27 mouse cellular contexts compared by ENCODE assay signal in genomic region chr4:135074646-135075045, GRCm38 (mm10). TPM values are rescaled to one million over a fixed set of nuclear protein-coding genes. Genes with fewer than 3 reads are reported as not detected.
"Had no signal": no experiment of that assay in that cellular context is flagged by ENCODE, and none has a peak within 500 bp of the region (broad histone marks: within the 10 kb centered on the region; RNA-seq: fewer than 3 reads in every experiment).

No protein-coding gene starts in this region.

- H3K4me3 ChIP-seq: heart, embryonic 10.5 days; heart, embryonic 12.5 days; hindbrain, embryonic 10.5 days; hindbrain, embryonic 12.5 days; kidney, embryonic 15.5 days; limb, embryonic 13.5 days had no signal

- H3K27me3 ChIP-seq: hindbrain, embryonic 12.5 days; kidney, embryonic 15.5 days; limb, embryonic 13.5 days had no signal

- H3K4me1 ChIP-seq: hindbrain, embryonic 12.5 days; kidney, embryonic 15.5 days had no signal

- H3K9ac ChIP-seq: forebrain, postnatal 0 days; heart, embryonic 12.5 days; hindbrain, embryonic 12.5 days; hindbrain, embryonic 14.5 days; kidney, embryonic 15.5 days; limb, embryonic 13.5 days had no signal

- DNase-seq: forebrain, postnatal 0 days; gastrocnemius, postnatal 14 days; gastrocnemius, postnatal 36 days; heart, adult 11 months; heart, postnatal 10 days; heart, postnatal 4 days; kidney, adult 11 months; kidney, adult 2 months; kidney, adult 9 months; kidney, postnatal 14 days; kidney, postnatal 36 days; layer of hippocampus, adult 9-11 months; layer of hippocampus, postnatal 36 days; left cerebral cortex, postnatal 4 days had no signal

- H3K27ac ChIP-seq: heart, embryonic 10.5 days; hindbrain, embryonic 10.5 days; hindbrain, embryonic 12.5 days; hindbrain, embryonic 14.5 days; kidney, embryonic 15.5 days; kidney, postnatal 0 days; limb, embryonic 13.5 days had no signal

- H3K36me3 ChIP-seq: heart, embryonic 10.5 days; heart, embryonic 12.5 days; hindbrain, embryonic 10.5 days; hindbrain, embryonic 12.5 days; kidney, embryonic 15.5 days; limb, embryonic 13.5 days had no signal

RNA-seq across cellular contexts. Expression of gene Runx3, which starts 45.8 kb away (rescaled TPM):
- total RNA-seq: forebrain, postnatal 0 days; layer of hippocampus, adult 18-20 months; layer of hippocampus, postnatal 14 days; layer of hippocampus, postnatal 36 days; left cerebral cortex, postnatal 10 days; left cerebral cortex, postnatal 25 days had no signal
- polyA plus RNA-seq: forebrain, postnatal 0 days; hindbrain, embryonic 14.5 days; hindbrain, embryonic 16.5 days had no signal
